Mouse (Mus musculus): Measurements from ENCODE around the gene Gpr155.

The Gpr155 gene

GRCm38 (mm10) chr2:73386356-73387046 is at the start of gene Gpr155:
Gpr155 (minus strand) TSS chr2:73386572.
- peak; percentile 99 to 100 for DNase-seq (ENCODE audit: low spot score in 2 of 2)

GRCm38 (mm10) chr2:73435847-73436246 is 49.5 kb upstream of the Gpr155 start:
- DNase-seq (ENCODE audit: low spot score in 2 of 2) = no peak

- DNase-seq (ENCODE audit: low spot score in 2 of 2) = peak in 1 of 2 experiments; percentile 22
Measured at GRCm38 (mm10) chr2:73431959-73432396, 45.6 kb upstream of the Gpr155 start.

GRCm38 (mm10) chr2:73428803-73429468 is 42.6 kb upstream of the Gpr155 start:
- peak; percentile 33 to 37 for DNase-seq (ENCODE audit: low spot score in 2 of 2)

- DNase-seq (ENCODE audit: low spot score in 2 of 2) = peak in 1 of 2 experiments; percentile 20
Measured at GRCm38 (mm10) chr2:73427293-73427692, 40.9 kb upstream of the Gpr155 start.

GRCm38 (mm10) chr2:73425822-73426221 is 39.5 kb upstream of the Gpr155 start:
- no peak for DNase-seq (ENCODE audit: low spot score in 2 of 2)

- no peak for DNase-seq (ENCODE audit: low spot score in 2 of 2)
Measured at GRCm38 (mm10) chr2:73419730-73420129, 33.4 kb upstream of the Gpr155 start.

GRCm38 (mm10) chr2:73419285-73419684 is 32.9 kb upstream of the Gpr155 start:
- no peak for DNase-seq (ENCODE audit: low spot score in 2 of 2)

- DNase-seq (ENCODE audit: low spot score in 2 of 2) = no peak
Measured at GRCm38 (mm10) chr2:73415892-73416291, 29.5 kb upstream of the Gpr155 start.

GRCm38 (mm10) chr2:73410076-73410475 is 23.7 kb upstream of the Gpr155 start:
- DNase-seq (ENCODE audit: low spot score in 2 of 2) = no peak

GRCm38 (mm10) chr2:73407662-73408061 is 21.3 kb upstream of the Gpr155 start:
- no peak for DNase-seq (ENCODE audit: low spot score in 2 of 2)

GRCm38 (mm10) chr2:73406336-73406915 is 20.1 kb upstream of the Gpr155 start:
- no peak for DNase-seq (ENCODE audit: low spot score in 2 of 2)

- no peak for DNase-seq (ENCODE audit: low spot score in 2 of 2)
Measured at GRCm38 (mm10) chr2:73404980-73405379, 18.6 kb upstream of the Gpr155 start.

GRCm38 (mm10) chr2:73404442-73404841 is 18.1 kb upstream of the Gpr155 start:
- no peak for DNase-seq (ENCODE audit: low spot score in 2 of 2)

GRCm38 (mm10) chr2:73403385-73404013 is 17.1 kb upstream of the Gpr155 start:
- no peak for DNase-seq (ENCODE audit: low spot score in 2 of 2)

- DNase-seq (ENCODE audit: low spot score in 2 of 2) = no peak
Measured at GRCm38 (mm10) chr2:73401689-73402088, 15.3 kb upstream of the Gpr155 start.

- no peak for DNase-seq (ENCODE audit: low spot score in 2 of 2)
Measured at GRCm38 (mm10) chr2:73397476-73397875, 11.1 kb upstream of the Gpr155 start.

GRCm38 (mm10) chr2:73396828-73397325 is 10.5 kb upstream of the Gpr155 start:
- no peak for DNase-seq (ENCODE audit: low spot score in 2 of 2)

- DNase-seq (ENCODE audit: low spot score in 2 of 2) = no peak
Measured at GRCm38 (mm10) chr2:73395516-73395915, 9.1 kb upstream of the Gpr155 start.

- DNase-seq (ENCODE audit: low spot score in 2 of 2) = no peak
Measured at GRCm38 (mm10) chr2:73394476-73394875, 8.1 kb upstream of the Gpr155 start.

- DNase-seq (ENCODE audit: low spot score in 2 of 2) = no peak
Measured at GRCm38 (mm10) chr2:73392772-73393171, 6.4 kb upstream of the Gpr155 start.

GRCm38 (mm10) chr2:73389951-73390350 is 3.6 kb upstream of the Gpr155 start:
- DNase-seq (ENCODE audit: low spot score in 2 of 2) = no peak
